Comparison of ENCODE assay signal across 17 mouse cellular contexts in the genomic region with DNA sequence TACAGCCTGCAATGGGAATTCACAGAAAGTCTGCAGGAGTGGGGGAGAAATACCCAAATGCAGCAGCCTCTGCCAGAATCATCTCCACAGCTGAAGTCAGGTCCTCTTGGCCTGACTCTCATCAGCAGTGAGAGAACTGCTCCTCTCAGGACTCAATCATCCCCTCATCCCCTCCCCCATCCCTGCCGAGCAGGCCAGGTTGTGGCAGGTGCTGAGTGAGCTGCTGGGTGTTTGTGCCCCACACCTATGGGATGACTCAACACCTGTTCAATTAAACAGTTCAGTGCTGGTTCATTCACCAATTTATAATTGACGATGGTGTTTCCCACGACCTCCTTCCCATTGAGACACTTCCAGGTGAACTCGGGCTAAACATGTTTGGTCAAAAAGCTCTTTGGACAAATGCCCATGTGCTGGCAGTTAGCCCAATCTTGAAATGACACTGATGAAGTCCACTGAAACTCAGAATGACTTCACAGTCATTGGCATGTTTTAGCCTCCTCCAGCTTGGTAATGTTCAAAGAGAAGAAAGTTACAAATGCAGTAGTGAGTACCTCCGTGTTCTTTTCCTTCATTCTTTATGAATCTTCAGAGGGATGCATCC.
DNase-seq lines count a peak whose midpoint lies in the region; ATAC-seq and TF ChIP-seq lines count a peak whose summit lies in the region.
"Had no signal": no experiment of that assay in that cellular context is flagged by ENCODE, and none has a peak within 500 bp of the region (broad histone marks: within the 10 kb centered on the region; RNA-seq: fewer than 3 reads in every experiment).

No protein-coding gene starts in this region.

- WGBS in kidney, adult 2 months = 55% methylated on average over 5 of the region's 5 CpGs
- WGBS in midbrain, postnatal 0 days = 78% methylated on average over 5 of the region's 5 CpGs
- 82% methylated on average over 5 of the region's 5 CpGs for WGBS in midbrain, embryonic 14.5 days

- no peak for ATAC-seq in midbrain, postnatal 0 days (ENCODE audit: low FRiP score)
- ATAC-seq in midbrain, embryonic 14.5 days (ENCODE audit: low FRiP score, low TSS enrichment) = no peak
- ATAC-seq: intestine, embryonic 15.5 days; midbrain, embryonic 15.5 days had no signal

- H3K4me2 ChIP-seq in midbrain, postnatal 0 days (ENCODE audit: low read depth, low read length, poor library complexity, severe bottlenecking) = no peak overlapping the region
- H3K4me2 ChIP-seq in midbrain, embryonic 14.5 days (ENCODE audit: low read length) = no peak overlapping the region
- H3K4me2 ChIP-seq: embryonic facial prominence, embryonic 12.5 days; heart, embryonic 13.5 days; intestine, embryonic 15.5 days; midbrain, embryonic 15.5 days had no signal

- no peaks in the 10 kb centered on the region for H3K27me3 ChIP-seq in kidney, adult 2 months (replicated peaks; ENCODE audit: control insufficient read depth, insufficient read depth, low read length)
- no peaks in the 10 kb centered on the region for H3K27me3 ChIP-seq in midbrain, postnatal 0 days (ENCODE audit: insufficient read depth, low read length)
- H3K27me3 ChIP-seq in midbrain, embryonic 14.5 days (ENCODE audit: control insufficient read depth, insufficient read depth, low read length) = no peaks in the 10 kb centered on the region
- H3K27me3 ChIP-seq: embryonic facial prominence, embryonic 12.5 days; heart, embryonic 13.5 days; intestine, embryonic 15.5 days; midbrain, embryonic 15.5 days had no signal

- no peak overlapping the region for H3K27ac ChIP-seq in kidney, adult 2 months (ENCODE audit: insufficient read depth, low read depth, low read length)
- no peak overlapping the region for H3K27ac ChIP-seq in midbrain, postnatal 0 days (ENCODE audit: low read depth, low read length)
- no peak overlapping the region for H3K27ac ChIP-seq in midbrain, embryonic 14.5 days (replicated peaks; ENCODE audit: low read depth, low read length)
- H3K27ac ChIP-seq: embryonic facial prominence, embryonic 12.5 days; heart, embryonic 13.5 days; intestine, embryonic 15.5 days; midbrain, embryonic 15.5 days had no signal

- no peak for TF ChIP-seq POLR2A in kidney, adult 2 months (IDR thresholded peaks at IDR 0.05; ENCODE audit: low read depth, low read length)

- TF ChIP-seq CTCF in kidney, adult 2 months (conservative IDR thresholded peaks at IDR 0.05; ENCODE audit: insufficient read depth, insufficient read length, low read depth, low read length) = no peak
- no peak for TF ChIP-seq CTCF in midbrain, postnatal 0 days (IDR thresholded peaks at IDR 0.05)

- DNase-seq in cerebellum, postnatal 10 days = peak; percentile 77 to 80
- no peak for DNase-seq in cerebellum, adult 11-12 months
- peak; percentile 5 for DNase-seq in kidney, postnatal 10 days
- no peak for DNase-seq in kidney, adult 2 months
- DNase-seq in midbrain, postnatal 0 days (ENCODE audit: low spot score) = peak; percentile 16
- DNase-seq in midbrain, embryonic 14.5 days = no peak
- peak; percentile 20 to 40 for DNase-seq in urinary bladder, postnatal 36 days (ENCODE audit: low spot score in 2 of 2)
- DNase-seq in spleen, postnatal 4 days (ENCODE audit: low spot score in 2 of 2) = no peak
- DNase-seq: cerebellum, adult 9-11 months; heart, postnatal 4 days; kidney, postnatal 25 days; spleen, adult 18-20 months; thymus, adult 18-20 months had no signal

- no peak overlapping the region for H3K4me3 ChIP-seq in kidney, adult 2 months (ENCODE audit: insufficient read depth, low read depth, low read length)
- no peak overlapping the region for H3K4me3 ChIP-seq in midbrain, postnatal 0 days (ENCODE audit: low read depth, low read length)
- H3K4me3 ChIP-seq in midbrain, embryonic 14.5 days (replicated peaks; ENCODE audit: low read depth, low read length) = no peak overlapping the region
- H3K4me3 ChIP-seq: embryonic facial prominence, embryonic 12.5 days; heart, embryonic 13.5 days; intestine, embryonic 15.5 days; midbrain, embryonic 15.5 days had no signal

- H3K9ac ChIP-seq in midbrain, postnatal 0 days (replicated peaks; ENCODE audit: low read length, poor library complexity, severe bottlenecking) = no peak overlapping the region
- no peak overlapping the region for H3K9ac ChIP-seq in midbrain, embryonic 14.5 days (replicated peaks; ENCODE audit: low read length)
- H3K9ac ChIP-seq: embryonic facial prominence, embryonic 12.5 days; heart, embryonic 13.5 days; intestine, embryonic 15.5 days; midbrain, embryonic 15.5 days had no signal

- H3K4me1 ChIP-seq in kidney, adult 2 months (ENCODE audit: control insufficient read depth, insufficient read depth, low read length) = no peaks in the 10 kb centered on the region
- H3K4me1 ChIP-seq in midbrain, postnatal 0 days (ENCODE audit: insufficient read depth, low read length) = no peaks in the 10 kb centered on the region
- H3K4me1 ChIP-seq in midbrain, embryonic 14.5 days (ENCODE audit: control insufficient read depth, insufficient read depth, low read length) = no peaks in the 10 kb centered on the region
- H3K4me1 ChIP-seq: embryonic facial prominence, embryonic 12.5 days; heart, embryonic 13.5 days; intestine, embryonic 15.5 days had no signal

- H3K36me3 ChIP-seq in kidney, adult 2 months (ENCODE audit: control insufficient read depth, insufficient read depth, low read length) = no peaks in the 10 kb centered on the region
- no peaks in the 10 kb centered on the region for H3K36me3 ChIP-seq in midbrain, postnatal 0 days (ENCODE audit: insufficient read depth, low read length)
- H3K36me3 ChIP-seq in midbrain, embryonic 14.5 days (ENCODE audit: control insufficient read depth, insufficient read depth, low read length) = 0 out of 2 replicates have a peak, but pooled peaks cover 3% of the 10 kb centered on the region
- H3K36me3 ChIP-seq: embryonic facial prominence, embryonic 12.5 days; heart, embryonic 13.5 days; intestine, embryonic 15.5 days; midbrain, embryonic 15.5 days had no signal

- H3K9me3 ChIP-seq in midbrain, postnatal 0 days (ENCODE audit: low read length) = no peaks in the 10 kb centered on the region
- H3K9me3 ChIP-seq in midbrain, embryonic 14.5 days (ENCODE audit: control insufficient read depth, low read length) = no peaks in the 10 kb centered on the region
- H3K9me3 ChIP-seq: embryonic facial prominence, embryonic 12.5 days; heart, embryonic 13.5 days; intestine, embryonic 15.5 days; midbrain, embryonic 15.5 days had no signal

Comparison
In these comparisons a context has a peak if more than half of its experiments do, and no peak if none do; other contexts are left out.
1. DNase-seq: peak in cerebellum, postnatal 10 days (2 of 2), kidney, postnatal 10 days (single experiment), midbrain, postnatal 0 days (single experiment) and urinary bladder, postnatal 36 days (2 of 2); none in cerebellum, adult 11-12 months (single experiment), kidney, adult 2 months (single experiment), midbrain, embryonic 14.5 days (single experiment) and spleen, postnatal 4 days (0 of 2).